20 mouse cellular contexts compared by ENCODE assay signal in genomic region chr9:73680545-73681495, GRCm38 (mm10).
DNase-seq lines count a peak whose midpoint lies in the region; ATAC-seq lines count a peak whose summit lies in the region.
"Had no signal": no experiment of that assay in that cellular context is flagged by ENCODE, and none has a peak within 500 bp of the region (broad histone marks: within the 10 kb centered on the region; RNA-seq: fewer than 3 reads in every experiment).

No protein-coding gene starts in this region.

- peak overlapping the region; percentile 54 for H3K27ac ChIP-seq in forebrain, embryonic 13.5 days
- H3K27ac ChIP-seq in hindbrain, embryonic 15.5 days (replicated peaks): no peak overlapping the region
- H3K27ac ChIP-seq in midbrain, embryonic 15.5 days: peak overlapping the region; percentile 45; the same call in 1 of the 2 replicates
- H3K27ac ChIP-seq: embryonic facial prominence, embryonic 10.5 days; heart, embryonic 15.5 days; kidney, postnatal 0 days; limb, embryonic 12.5 days; liver, embryonic 13.5 days; stomach, postnatal 0 days had no signal

- DNase-seq in brain, embryonic 18.5 days (ENCODE audit: low read depth, low spot score): peak; percentile 12
- no peak for DNase-seq in ovary, adult 18-20 months (ENCODE audit: low spot score)
- DNase-seq in cerebellum, postnatal 25 days: no peak
- DNase-seq in embryo, embryonic 11 days: no peak
- DNase-seq: adrenal gland, adult 8-10 months; cerebellum, adult 11-12 months; heart, adult 18-20 months; kidney, adult 11 months; liver, embryonic 13.5 days; lung, embryonic 14.5 days; lung, postnatal 36 days; right cerebral cortex, postnatal 4 days had no signal

- H3K4me3 ChIP-seq in forebrain, embryonic 13.5 days: no peak overlapping the region
- no peak overlapping the region for H3K4me3 ChIP-seq in hindbrain, embryonic 15.5 days
- H3K4me3 ChIP-seq in midbrain, embryonic 15.5 days: no peak overlapping the region
- H3K4me3 ChIP-seq: embryonic facial prominence, embryonic 10.5 days; heart, embryonic 15.5 days; limb, embryonic 12.5 days; liver, embryonic 13.5 days had no signal

- WGBS in forebrain, embryonic 13.5 days: 54% methylated on average over 13 of the region's 13 CpGs
- WGBS in hindbrain, embryonic 15.5 days: 48% methylated on average over 13 of the region's 13 CpGs
- WGBS in midbrain, embryonic 15.5 days: 39% methylated on average over 13 of the region's 13 CpGs

- H3K9ac ChIP-seq in forebrain, embryonic 13.5 days: no peak overlapping the region
- H3K9ac ChIP-seq in hindbrain, embryonic 15.5 days: no peak overlapping the region
- H3K9ac ChIP-seq in midbrain, embryonic 15.5 days: no peak overlapping the region
- H3K9ac ChIP-seq: heart, embryonic 15.5 days; limb, embryonic 12.5 days; liver, embryonic 13.5 days; lung, embryonic 14.5 days had no signal

- no peak overlapping the region; the same call in 1 of the 2 replicates for H3K4me2 ChIP-seq in forebrain, embryonic 13.5 days
- H3K4me2 ChIP-seq in hindbrain, embryonic 15.5 days: no peak overlapping the region
- H3K4me2 ChIP-seq in midbrain, embryonic 15.5 days: no peak overlapping the region
- H3K4me2 ChIP-seq: heart, embryonic 15.5 days; limb, embryonic 12.5 days; liver, embryonic 13.5 days; lung, embryonic 14.5 days had no signal

- no peaks in the 10 kb centered on the region for H3K36me3 ChIP-seq in forebrain, embryonic 13.5 days (ENCODE audit: poor library complexity, severe bottlenecking)
- H3K36me3 ChIP-seq in hindbrain, embryonic 15.5 days: no peaks in the 10 kb centered on the region
- H3K36me3 ChIP-seq in midbrain, embryonic 15.5 days (replicated peaks): no peaks in the 10 kb centered on the region
- H3K36me3 ChIP-seq: embryonic facial prominence, embryonic 10.5 days; heart, embryonic 15.5 days; limb, embryonic 12.5 days; liver, embryonic 13.5 days had no signal

- H3K4me1 ChIP-seq in forebrain, embryonic 13.5 days: peaks cover 9% of the 10 kb centered on the region
- peaks cover 8% of the 10 kb centered on the region for H3K4me1 ChIP-seq in hindbrain, embryonic 15.5 days (replicated peaks)
- H3K4me1 ChIP-seq in midbrain, embryonic 15.5 days: peaks cover 14% of the 10 kb centered on the region
- H3K4me1 ChIP-seq: limb, embryonic 12.5 days; liver, embryonic 13.5 days had no signal

- no peaks in the 10 kb centered on the region for H3K9me3 ChIP-seq in forebrain, embryonic 13.5 days (replicated peaks)
- H3K9me3 ChIP-seq in hindbrain, embryonic 15.5 days: no peaks in the 10 kb centered on the region
- no peaks in the 10 kb centered on the region for H3K9me3 ChIP-seq in midbrain, embryonic 15.5 days
- H3K9me3 ChIP-seq: embryonic facial prominence, embryonic 10.5 days; heart, embryonic 15.5 days; limb, embryonic 12.5 days; liver, embryonic 13.5 days had no signal

- H3K27me3 ChIP-seq in forebrain, embryonic 13.5 days: no peaks in the 10 kb centered on the region
- no peaks in the 10 kb centered on the region for H3K27me3 ChIP-seq in hindbrain, embryonic 15.5 days
- H3K27me3 ChIP-seq in midbrain, embryonic 15.5 days (replicated peaks): no peaks in the 10 kb centered on the region
- H3K27me3 ChIP-seq: heart, embryonic 15.5 days; limb, embryonic 12.5 days; liver, embryonic 13.5 days had no signal

- ATAC-seq in forebrain, embryonic 13.5 days: peak; percentile 85
- ATAC-seq in hindbrain, embryonic 15.5 days (ENCODE audit: low FRiP score, low read depth): peak; percentile 68; the same call in 1 of the 2 replicates
- ATAC-seq in midbrain, embryonic 15.5 days (replicated peaks): peak; percentile 88
